In genomic region chr19:20426443-20427161, GRCm38 (mm10) we compare ENCODE assay signal across 21 mouse cellular contexts. TPM values are rescaled to one million over a fixed set of nuclear protein-coding genes. Genes with fewer than 3 reads are reported as not detected.
A peak's percentile ranks its signal among the peaks of the same experiment; 100 is the strongest.
DNase-seq lines count a peak whose midpoint lies in the region; ATAC-seq and TF ChIP-seq lines count a peak whose summit lies in the region.
"Had no signal": no experiment of that assay in that cellular context is flagged by ENCODE, and none has a peak within 500 bp of the region (broad histone marks: within the 10 kb centered on the region; RNA-seq: fewer than 3 reads in every experiment).

No protein-coding gene starts in this region.

- TF ChIP-seq CTCF in lung, embryonic 14.5 days (IDR thresholded peaks at IDR 0.05; ENCODE audit: low read depth) = no peak
- TF ChIP-seq CTCF in lung, adult 2 months (IDR thresholded peaks at IDR 0.05; ENCODE audit: insufficient read depth, low read length) = no peak

- WGBS in embryonic facial prominence, embryonic 14.5 days = 64% methylated on average over 12 of the region's 12 CpGs
- WGBS in embryonic facial prominence, embryonic 10.5 days = 56% methylated on average over 12 of the region's 12 CpGs
- 61% methylated on average over 12 of the region's 12 CpGs for WGBS in lung, embryonic 14.5 days
- WGBS in lung, adult 2 months = 77% methylated on average over 12 of the region's 12 CpGs
- WGBS in limb, embryonic 10.5 days = 68% methylated on average over 12 of the region's 12 CpGs

- DNase-seq in embryonic facial prominence, embryonic 14.5 days (ENCODE audit: low spot score) = peak; percentile 58
- no peak for DNase-seq in embryonic facial prominence, embryonic 10.5 days (ENCODE audit: low spot score)
- no peak for DNase-seq in lung, embryonic 14.5 days
- DNase-seq in lung, adult 2 months = no peak
- peak; percentile 75 for DNase-seq in R1 (ENCODE audit: low read depth, low spot score)
- no peak for DNase-seq in limb, embryonic 10.5 days (ENCODE audit: low spot score)
- DNase-seq: adrenal gland, adult 2 months; adrenal gland, postnatal 25 days; cerebellum, adult 18-20 months; cerebellum, adult 9-11 months; cerebellum, postnatal 36 days; gastrocnemius, postnatal 10 days; heart, adult 2 months had no signal

- no peak overlapping the region for H3K4me2 ChIP-seq in embryonic facial prominence, embryonic 14.5 days (ENCODE audit: low read depth, low read length)
- H3K4me2 ChIP-seq in lung, embryonic 14.5 days = no peak overlapping the region
- H3K4me2 ChIP-seq: embryonic facial prominence, embryonic 12.5 days; forebrain, embryonic 12.5 days; heart, embryonic 12.5 days; hindbrain, embryonic 14.5 days had no signal

- TF ChIP-seq POLR2A in lung, adult 2 months (IDR thresholded peaks at IDR 0.05; ENCODE audit: borderline replicate concordance, extremely low read depth, low read depth, low read length) = no peak

- no peak overlapping the region for H3K4me3 ChIP-seq in embryonic facial prominence, embryonic 14.5 days (ENCODE audit: low read depth, low read length)
- no peak overlapping the region for H3K4me3 ChIP-seq in embryonic facial prominence, embryonic 10.5 days
- no peak overlapping the region for H3K4me3 ChIP-seq in lung, embryonic 14.5 days (ENCODE audit: low read depth, low read length)
- H3K4me3 ChIP-seq in lung, adult 2 months (replicated peaks; ENCODE audit: extremely low read depth, low read depth, low read length) = no peak overlapping the region
- H3K4me3 ChIP-seq in limb, embryonic 10.5 days = no peak overlapping the region
- H3K4me3 ChIP-seq: embryonic facial prominence, embryonic 12.5 days; forebrain, embryonic 12.5 days; heart, adult 2 months; heart, embryonic 12.5 days; hindbrain, embryonic 10.5 days had no signal

- H3K9ac ChIP-seq in embryonic facial prominence, embryonic 14.5 days (ENCODE audit: low read depth, low read length) = no peak overlapping the region
- no peak overlapping the region for H3K9ac ChIP-seq in lung, embryonic 14.5 days
- H3K9ac ChIP-seq: embryonic facial prominence, embryonic 12.5 days; forebrain, embryonic 12.5 days; heart, embryonic 12.5 days; hindbrain, embryonic 14.5 days had no signal

- no peaks in the 10 kb centered on the region for H3K9me3 ChIP-seq in embryonic facial prominence, embryonic 14.5 days (ENCODE audit: control insufficient read depth, low read length)
- no peaks in the 10 kb centered on the region for H3K9me3 ChIP-seq in embryonic facial prominence, embryonic 10.5 days
- no peaks in the 10 kb centered on the region for H3K9me3 ChIP-seq in lung, embryonic 14.5 days (ENCODE audit: low read depth, low read length)
- no peaks in the 10 kb centered on the region for H3K9me3 ChIP-seq in limb, embryonic 10.5 days (replicated peaks)
- H3K9me3 ChIP-seq: embryonic facial prominence, embryonic 12.5 days; forebrain, embryonic 12.5 days; G1E; heart, embryonic 12.5 days; hindbrain, embryonic 10.5 days had no signal

- peak; percentile 82; the same call in 1 of the 2 replicates for ATAC-seq in embryonic facial prominence, embryonic 14.5 days (ENCODE audit: low read depth)
- 0 out of 2 replicates have a peak, but pooled peaks have one; percentile 47 for ATAC-seq in lung, embryonic 14.5 days (ENCODE audit: insufficient read depth)
- ATAC-seq in activated CD4-positive, CD25-positive, alpha-beta regulatory T cell, adult 4 months = no peak
- ATAC-seq: forebrain, embryonic 16.5 days had no signal

- no peaks in the 10 kb centered on the region for H3K27me3 ChIP-seq in embryonic facial prominence, embryonic 14.5 days (replicated peaks; ENCODE audit: control insufficient read depth, insufficient read depth, low read length)
- H3K27me3 ChIP-seq in embryonic facial prominence, embryonic 10.5 days (replicated peaks; ENCODE audit: low read depth, poor library complexity, severe bottlenecking) = no peaks in the 10 kb centered on the region
- H3K27me3 ChIP-seq in lung, embryonic 14.5 days (ENCODE audit: insufficient read depth, low read length) = no peaks in the 10 kb centered on the region
- no peaks in the 10 kb centered on the region for H3K27me3 ChIP-seq in limb, embryonic 10.5 days (ENCODE audit: low read depth, poor library complexity, severe bottlenecking)
- H3K27me3 ChIP-seq: embryonic facial prominence, embryonic 12.5 days; forebrain, embryonic 12.5 days; heart, embryonic 12.5 days had no signal

- no peaks in the 10 kb centered on the region for H3K36me3 ChIP-seq in embryonic facial prominence, embryonic 14.5 days (ENCODE audit: control insufficient read depth, insufficient read depth, low read length)
- H3K36me3 ChIP-seq in embryonic facial prominence, embryonic 10.5 days (replicated peaks) = no peaks in the 10 kb centered on the region
- no peaks in the 10 kb centered on the region for H3K36me3 ChIP-seq in lung, embryonic 14.5 days (ENCODE audit: insufficient read depth)
- H3K36me3 ChIP-seq in limb, embryonic 10.5 days = no peaks in the 10 kb centered on the region
- H3K36me3 ChIP-seq: embryonic facial prominence, embryonic 12.5 days; forebrain, embryonic 12.5 days; G1E; heart, embryonic 12.5 days; hindbrain, embryonic 10.5 days had no signal

- H3K4me1 ChIP-seq in embryonic facial prominence, embryonic 14.5 days (ENCODE audit: control insufficient read depth, insufficient read depth, low read length) = no peaks in the 10 kb centered on the region
- H3K4me1 ChIP-seq in embryonic facial prominence, embryonic 10.5 days = no peaks in the 10 kb centered on the region
- H3K4me1 ChIP-seq in lung, embryonic 14.5 days (ENCODE audit: insufficient read depth) = no peaks in the 10 kb centered on the region
- no peaks in the 10 kb centered on the region for H3K4me1 ChIP-seq in lung, adult 2 months (ENCODE audit: control insufficient read depth, insufficient read depth, low read length)
- H3K4me1 ChIP-seq in limb, embryonic 10.5 days = no peaks in the 10 kb centered on the region
- H3K4me1 ChIP-seq: forebrain, embryonic 12.5 days; heart, embryonic 12.5 days; hindbrain, embryonic 10.5 days had no signal

- H3K27ac ChIP-seq in embryonic facial prominence, embryonic 14.5 days (replicated peaks; ENCODE audit: low read depth, low read length) = no peak overlapping the region
- no peak overlapping the region for H3K27ac ChIP-seq in embryonic facial prominence, embryonic 10.5 days (replicated peaks)
- no peak overlapping the region for H3K27ac ChIP-seq in lung, embryonic 14.5 days (ENCODE audit: low read depth)
- H3K27ac ChIP-seq in limb, embryonic 10.5 days = no peak overlapping the region
- H3K27ac ChIP-seq: embryonic facial prominence, embryonic 12.5 days; forebrain, embryonic 12.5 days; heart, adult 2 months; hindbrain, embryonic 10.5 days; hindbrain, embryonic 14.5 days had no signal

RNA-seq across cellular contexts. Expression of gene Anxa1, which starts 35.9 kb away (rescaled TPM):
- 248 and 345 TPM in 2 replicates for polyA plus RNA-seq in embryonic facial prominence, embryonic 14.5 days (2014; fragmentation: Nextera tagmentation; extraction: Ambion mirVana)
- 0.92 and 4.3 TPM in 2 replicates for polyA plus RNA-seq in embryonic facial prominence, embryonic 10.5 days (2016; fragmentation: Nextera tagmentation; extraction: Ambion mirVana)
- 91.5 and 111 TPM in 2 replicates for polyA plus RNA-seq in lung, embryonic 14.5 days (2014; fragmentation: Nextera tagmentation; extraction: Ambion mirVana)
- 23.6 and 47.8 TPM in 2 replicates for polyA plus RNA-seq in lung, adult 2 months (2012; rRNA removed)
- polyA plus RNA-seq in limb, embryonic 10.5 days (2016; fragmentation: Nextera tagmentation; extraction: Ambion mirVana) = 1.4 and 2.9 TPM in 2 replicates
- polyA plus RNA-seq in activated CD4-positive, CD25-positive, alpha-beta regulatory T cell, adult 4 months (2017; shearing (Covaris generic)) = 10 to 100 TPM in 1 of 2 experiments, 1 to 10 TPM in 1; 8.3 to 10.4 TPM
- polyA plus RNA-seq: G1E had no signal

Comparison
In these comparisons a context has a peak if more than half of its experiments do, and no peak if none do; other contexts are left out.
1. DNase-seq: peak in embryonic facial prominence, embryonic 14.5 days (single experiment) and R1 (single experiment); none in embryonic facial prominence, embryonic 10.5 days (single experiment), lung, embryonic 14.5 days (single experiment), lung, adult 2 months (single experiment) and limb, embryonic 10.5 days (single experiment).